8 mouse cellular contexts compared by ENCODE assay signal in genomic region chr2:92024274-92024672, GRCm38 (mm10). TPM values are rescaled to one million over a fixed set of nuclear protein-coding genes. Genes with fewer than 3 reads are reported as not detected.
DNase-seq lines count a peak whose midpoint lies in the region; ATAC-seq and TF ChIP-seq lines count a peak whose summit lies in the region.

TSS of gene Creb3l1 (minus strand) at chr2:92024502.

- peak; percentile 55 for ATAC-seq in lung, embryonic 16.5 days (ENCODE audit: low read depth)
- ATAC-seq in megakaryocyte-erythroid progenitor cell, adult 5-6 weeks (replicated peaks; ENCODE audit: low FRiP score, low TSS enrichment, poor library complexity, severe bottlenecking) = no peak; the same call in 1 of the 2 replicates

- peaks cover 17% of the 10 kb centered on the region for H3K4me1 ChIP-seq in E14TG2a.4 (replicated peaks; ENCODE audit: low read depth, low read length)
- peaks cover 22% of the 10 kb centered on the region for H3K4me1 ChIP-seq in forebrain, embryonic 10.5 days
- H3K4me1 ChIP-seq in lung, embryonic 16.5 days (replicated peaks; ENCODE audit: control insufficient read depth, insufficient read depth, low read length) = peaks cover 24% of the 10 kb centered on the region

- H3K9me3 ChIP-seq in E14TG2a.4 (ENCODE audit: low read length) = no peaks in the 10 kb centered on the region
- H3K9me3 ChIP-seq in forebrain, embryonic 10.5 days = no peaks in the 10 kb centered on the region
- no peaks in the 10 kb centered on the region for H3K9me3 ChIP-seq in lung, embryonic 16.5 days (ENCODE audit: control insufficient read depth, low read length)

- peak within 1 kb of the TSS; percentile 65 for H3K9ac ChIP-seq in lung, embryonic 16.5 days (ENCODE audit: low read length)

- peak within 1 kb of the TSS; percentile 85 for H3K4me3 ChIP-seq in E14TG2a.4 (replicated peaks; ENCODE audit: low read length)
- H3K4me3 ChIP-seq in forebrain, embryonic 10.5 days = peak within 1 kb of the TSS; percentile 76
- H3K4me3 ChIP-seq in lung, embryonic 16.5 days (ENCODE audit: low read length) = peak within 1 kb of the TSS; percentile 77

- DNase-seq in adrenal gland, adult 8-10 months = peak; percentile 52
- peak; percentile 66 for DNase-seq in forebrain, embryonic 10.5 days (ENCODE audit: extremely low spot score, low spot score)
- peak; percentile 82 to 83 for DNase-seq in heart, postnatal 10 days
- DNase-seq in kidney, postnatal 25 days = peak; percentile 87 to 90
- DNase-seq in ovary, postnatal 36 days (ENCODE audit: low spot score) = peak; percentile 71

- H3K27me3 ChIP-seq in E14TG2a.4 (ENCODE audit: insufficient read depth, low read length) = peaks cover 80% of the 10 kb centered on the region
- H3K27me3 ChIP-seq in forebrain, embryonic 10.5 days (ENCODE audit: poor library complexity, severe bottlenecking) = peaks cover 85% of the 10 kb centered on the region
- no peaks in the 10 kb centered on the region for H3K27me3 ChIP-seq in lung, embryonic 16.5 days (ENCODE audit: control insufficient read depth, insufficient read depth, low read depth, low read length)

- intact Hi-C loops in heart, postnatal 10 days (cut with DNase I) = loop anchor here (2.0 kb wide), 1 partner anchor 35 kb away; no protein-coding TSS in a partner anchor

- H3K27ac ChIP-seq in forebrain, embryonic 10.5 days = peak within 1 kb of the TSS; percentile 54; the same call in 1 of the 2 replicates
- peak within 1 kb of the TSS; percentile 77 for H3K27ac ChIP-seq in lung, embryonic 16.5 days (ENCODE audit: low read length)

- H3K4me2 ChIP-seq in lung, embryonic 16.5 days (ENCODE audit: low read depth, low read length) = peak within 1 kb of the TSS; percentile 82

- TF ChIP-seq CTCF in E14TG2a.4 (conservative IDR thresholded peaks at IDR 0.05; ENCODE audit: low read length) = no peak

- under 1% methylated on average over 23 of the region's 27 CpGs for WGBS in forebrain, embryonic 10.5 days
- WGBS in lung, embryonic 16.5 days = 0% methylated on average over 25 of the region's 27 CpGs

- no peaks in the 10 kb centered on the region for H3K36me3 ChIP-seq in E14TG2a.4 (ENCODE audit: insufficient read depth, low read length)
- H3K36me3 ChIP-seq in forebrain, embryonic 10.5 days (replicated peaks) = no peaks in the 10 kb centered on the region
- no peaks in the 10 kb centered on the region for H3K36me3 ChIP-seq in lung, embryonic 16.5 days (ENCODE audit: control insufficient read depth, insufficient read depth, low read length)

RNA-seq across cellular contexts. Expression of gene Creb3l1, which starts in this region (rescaled TPM):
- 10 to 100 TPM in 2 of 4 experiments, 1 to 10 TPM in 2; 5.2 to 22.4 (median 9.8) TPM for total RNA-seq in adrenal gland, adult 8-10 months (2022)
- polyA plus RNA-seq in forebrain, embryonic 10.5 days (2016; fragmentation: Nextera tagmentation; extraction: Ambion mirVana) = 0.73 and 0.86 TPM in 2 replicates
- 10 to 100 TPM; 15.6 to 16.0 TPM for total RNA-seq in heart, postnatal 10 days (2021)
- 13.3 and 15.1 TPM in 2 replicates for polyA plus RNA-seq in lung, embryonic 16.5 days (2015; fragmentation: Nextera tagmentation; extraction: Ambion mirVana)
- total RNA-seq in megakaryocyte-erythroid progenitor cell, adult 5-6 weeks (2014; fragmentation: Nextera tagmentation) = 0.33 TPM in 1 of 2 replicates, not detected in the other
- total RNA-seq in megakaryocyte-erythroid progenitor cell, adult 5-6 weeks (2017) = 0.38 TPM in 1 of 2 replicates, not detected in the other

Comparison
In these comparisons a context has a peak if more than half of its experiments do, and no peak if none do; other contexts are left out.
1. RNA of gene Creb3l1 (total RNA-seq): 15.6 to 16.0 TPM in heart, postnatal 10 days and 5.2 to 22.4 TPM in adrenal gland, adult 8-10 months; 0.33 to 0.38 TPM in megakaryocyte-erythroid progenitor cell, adult 5-6 weeks; every median in the first group is over 4 times any median in the second.
2. Peak in DNase-seq, H3K4me3 ChIP-seq and H3K27ac ChIP-seq in forebrain, embryonic 10.5 days; RNA of the gene not detected or under 1 TPM.
3. Peak in every context shown above with its lines, with median percentiles within 50 percentile points of each other: H3K4me3 ChIP-seq and DNase-seq.